In genomic region chr1:172082899-172083445, GRCm38 (mm10) we compare ENCODE assay signal across 9 mouse cellular contexts. TPM values are rescaled to one million over a fixed set of nuclear protein-coding genes. Genes with fewer than 3 reads are reported as not detected.
DNase-seq lines count a peak whose midpoint lies in the region; ATAC-seq and TF ChIP-seq lines count a peak whose summit lies in the region.
"Had no signal": no experiment of that assay in that cellular context is flagged by ENCODE, and none has a peak within 500 bp of the region (broad histone marks: within the 10 kb centered on the region; RNA-seq: fewer than 3 reads in every experiment).

No protein-coding gene starts in this region.

- no peak; the same call in 1 of the 2 replicates for ATAC-seq in forebrain, embryonic 13.5 days
- ATAC-seq in liver, embryonic 14.5 days (ENCODE audit: insufficient read depth), result peak; percentile 69

- H3K4me2 ChIP-seq in forebrain, embryonic 13.5 days, result peak overlapping the region; percentile 80
- peak overlapping the region; percentile 76 for H3K4me2 ChIP-seq in liver, embryonic 14.5 days (ENCODE audit: low read depth)

- no peaks in the 10 kb centered on the region for H3K27me3 ChIP-seq in C2C12 (ENCODE audit: control insufficient read depth, insufficient read depth, insufficient read length)
- no peaks in the 10 kb centered on the region for H3K27me3 ChIP-seq in forebrain, embryonic 13.5 days
- no peaks in the 10 kb centered on the region for H3K27me3 ChIP-seq in liver, embryonic 14.5 days (ENCODE audit: control insufficient read depth, insufficient read depth, low read length)

- peaks cover 91% of the 10 kb centered on the region for H3K79me2 ChIP-seq in C2C12 (ENCODE audit: control insufficient read depth, insufficient read depth)

- TF ChIP-seq EP300 in liver, embryonic 14.5 days (IDR thresholded peaks at IDR 0.05; ENCODE audit: low read depth), result no peak

- peak overlapping the region; percentile 74; the same call in 1 of the 2 replicates for H3K27ac ChIP-seq in forebrain, embryonic 13.5 days
- peak overlapping the region; percentile 5; the same call in 1 of the 2 replicates for H3K27ac ChIP-seq in liver, embryonic 14.5 days

- WGBS in forebrain, embryonic 13.5 days, result 2% methylated on average over 24 of the region's 24 CpGs
- WGBS in liver, embryonic 14.5 days (ENCODE audit: insufficient replicate concordance), result under 1% methylated on average over 24 of the region's 24 CpGs

- peaks cover 57% of the 10 kb centered on the region for H3K79me3 ChIP-seq in C2C12 (ENCODE audit: low read depth)

- H3ac ChIP-seq in C2C12 (ENCODE audit: control insufficient read depth, insufficient read length, low read depth), result peak overlapping the region; percentile 100

- peak overlapping the region; percentile 92 for H3K9ac ChIP-seq in forebrain, embryonic 13.5 days
- H3K9ac ChIP-seq in liver, embryonic 14.5 days (replicated peaks), result peak overlapping the region; percentile 91

- DNase-seq in 3T3-L1 (ENCODE audit: low read depth, low spot score), result peak; percentile 47
- no peak for DNase-seq in liver, embryonic 14.5 days (ENCODE audit: low read depth in 3 of 3, low spot score in 3 of 3)
- no peak for DNase-seq in embryo, embryonic 9.5 days (ENCODE audit: extremely low spot score)
- no peak for DNase-seq in urinary bladder, postnatal 10 days (ENCODE audit: low spot score)
- DNase-seq in right cerebral cortex, postnatal 25 days, result no peak
- no peak for DNase-seq in left cerebral cortex, adult 8-10 months (ENCODE audit: low spot score in 2 of 2)

- H3K4me1 ChIP-seq in forebrain, embryonic 13.5 days, result peaks cover 31% of the 10 kb centered on the region
- peaks cover 9 to 11% of the 10 kb centered on the region in 2 experiments for H3K4me1 ChIP-seq in liver, embryonic 14.5 days (replicated peaks; ENCODE audit: control insufficient read depth in 2 of 2, insufficient read depth in 2 of 2, low read length in 1 of 2)

- TF ChIP-seq CTCF in C2C12 (IDR thresholded peaks at IDR 0.05; ENCODE audit: control insufficient read depth, insufficient read depth, insufficient read length), result no peak
- TF ChIP-seq CTCF in liver, embryonic 14.5 days (IDR thresholded peaks at IDR 0.05; ENCODE audit: low read depth), result no peak

- H3K9me3 ChIP-seq in forebrain, embryonic 13.5 days (replicated peaks), result no peaks in the 10 kb centered on the region
- H3K9me3 ChIP-seq in liver, embryonic 14.5 days (ENCODE audit: control insufficient read depth, low read length), result no peaks in the 10 kb centered on the region

- peaks cover 15% of the 10 kb centered on the region for H3K36me3 ChIP-seq in C2C12 (ENCODE audit: control insufficient read depth, insufficient read depth)
- H3K36me3 ChIP-seq in forebrain, embryonic 13.5 days (ENCODE audit: poor library complexity, severe bottlenecking), result peaks cover 24% of the 10 kb centered on the region
- peaks cover 12% of the 10 kb centered on the region; the same call in 1 of the 2 replicates for H3K36me3 ChIP-seq in liver, embryonic 14.5 days (replicated peaks; ENCODE audit: control insufficient read depth, insufficient read depth, low read depth)

- H3K4me3 ChIP-seq in C2C12 (ENCODE audit: insufficient read depth, poor library complexity, severe bottlenecking), result peak overlapping the region; percentile 96
- H3K4me3 ChIP-seq in forebrain, embryonic 13.5 days, result peak overlapping the region; percentile 94
- peak overlapping the region; percentile 85 to 95 for H3K4me3 ChIP-seq in liver, embryonic 14.5 days (ENCODE audit: insufficient read depth in 1 of 2, low read depth in 2 of 2, low read length in 2 of 2)

TF ChIP-seq in C2C12, 6 proteins besides CTCF, POLR2A, EP300 and RAD21:
- TF ChIP-seq MYOD1 (IDR thresholded peaks at IDR 0.05; ENCODE audit: control insufficient read depth, insufficient read length, low read depth), result no peak
- no peak for TF ChIP-seq MYOG (IDR thresholded peaks at IDR 0.05; ENCODE audit: control insufficient read depth, extremely low read depth, insufficient read length)
- TF ChIP-seq USF1 (IDR thresholded peaks at IDR 0.05; ENCODE audit: low read depth), result no peak
- TF ChIP-seq FOSL1 (IDR thresholded peaks at IDR 0.05; ENCODE audit: insufficient read depth, low read length, poor library complexity, severe bottlenecking), result no peak
- no peak for TF ChIP-seq CEBPB (IDR thresholded peaks at IDR 0.05; ENCODE audit: low read depth)
- TF ChIP-seq MAX (IDR thresholded peaks at IDR 0.05), result no peak

RNA-seq across cellular contexts. Expression of gene Ncstn, which starts 0.4 kb away (rescaled TPM):
- polyA plus RNA-seq in C2C12 (2012; fragmentation: generic; extraction: Trizol), result 40.8 TPM
- polyA plus RNA-seq in forebrain, embryonic 13.5 days (2015; fragmentation: Nextera tagmentation; extraction: Ambion mirVana), result 95.5 and 106 TPM in 2 replicates
- polyA plus RNA-seq in liver, embryonic 14.5 days (2012; rRNA removed), result 22.2 and 22.6 TPM in 2 replicates
- 24.6 and 28.4 TPM in 2 replicates for polyA plus RNA-seq in liver, embryonic 14.5 days (2014; fragmentation: Nextera tagmentation; extraction: Ambion mirVana)
- total RNA-seq in left cerebral cortex, adult 8-10 months (2022), result 10 to 100 TPM; 62.4 to 69.8 (median 64.3) TPM

RNA-seq across cellular contexts. Expression of gene Copa, which starts 0.6 kb away (rescaled TPM):
- 113 TPM for polyA plus RNA-seq in C2C12 (2012; fragmentation: generic; extraction: Trizol)
- polyA plus RNA-seq in forebrain, embryonic 13.5 days (2015; fragmentation: Nextera tagmentation; extraction: Ambion mirVana), result 174 and 194 TPM in 2 replicates
- 28.9 and 29.1 TPM in 2 replicates for polyA plus RNA-seq in liver, embryonic 14.5 days (2012; rRNA removed)
- polyA plus RNA-seq in liver, embryonic 14.5 days (2014; fragmentation: Nextera tagmentation; extraction: Ambion mirVana), result 49.6 and 54.6 TPM in 2 replicates
- total RNA-seq in left cerebral cortex, adult 8-10 months (2022), result 100 to 1,000 TPM; 138 to 149 (median 144) TPM

RNA-seq across cellular contexts. Expression of gene Nhlh1, which starts 25.6 kb away (rescaled TPM):
- not detected for polyA plus RNA-seq in C2C12 (2012; fragmentation: generic; extraction: Trizol)
- 7.3 and 7.8 TPM in 2 replicates for polyA plus RNA-seq in forebrain, embryonic 13.5 days (2015; fragmentation: Nextera tagmentation; extraction: Ambion mirVana)
- not detected in 2 replicates for polyA plus RNA-seq in liver, embryonic 14.5 days (2012; rRNA removed)
- polyA plus RNA-seq in liver, embryonic 14.5 days (2014; fragmentation: Nextera tagmentation; extraction: Ambion mirVana), result not detected in 2 replicates
- under 1 TPM; 0.14 to 0.70 (median 0.24) TPM for total RNA-seq in left cerebral cortex, adult 8-10 months (2022)
- polyA plus RNA-seq: large intestine, adult 2 months had no signal

RNA-seq across cellular contexts. Expression of gene Pex19, which starts 43.6 kb away (rescaled TPM):
- 79.6 TPM for polyA plus RNA-seq in C2C12 (2012; fragmentation: generic; extraction: Trizol)
- 155 and 163 TPM in 2 replicates for polyA plus RNA-seq in forebrain, embryonic 13.5 days (2015; fragmentation: Nextera tagmentation; extraction: Ambion mirVana)
- polyA plus RNA-seq in liver, embryonic 14.5 days (2012; rRNA removed), result 19.8 and 20.1 TPM in 2 replicates
- polyA plus RNA-seq in liver, embryonic 14.5 days (2014; fragmentation: Nextera tagmentation; extraction: Ambion mirVana), result 30.1 and 32.9 TPM in 2 replicates
- 100 to 1,000 TPM in 1 of 4 experiments, 10 to 100 TPM in 3; 78.7 to 104 (median 83.8) TPM for total RNA-seq in left cerebral cortex, adult 8-10 months (2022)

RNA-seq across cellular contexts. Expression of gene Vangl2, which starts 54.7 kb away (rescaled TPM):
- polyA plus RNA-seq in C2C12 (2012; fragmentation: generic; extraction: Trizol), result 5.7 TPM
- polyA plus RNA-seq in forebrain, embryonic 13.5 days (2015; fragmentation: Nextera tagmentation; extraction: Ambion mirVana), result 55.0 and 55.4 TPM in 2 replicates
- polyA plus RNA-seq in liver, embryonic 14.5 days (2012; rRNA removed), result 0.73 and 0.90 TPM in 2 replicates
- 0.56 and 0.69 TPM in 2 replicates for polyA plus RNA-seq in liver, embryonic 14.5 days (2014; fragmentation: Nextera tagmentation; extraction: Ambion mirVana)
- 10 to 100 TPM; 12.9 to 17.1 (median 15.9) TPM for total RNA-seq in left cerebral cortex, adult 8-10 months (2022)
